Mouse (Mus musculus): Measurements from ENCODE around the gene Hnrnph1.

Hnrnph1 gene

DNA sequence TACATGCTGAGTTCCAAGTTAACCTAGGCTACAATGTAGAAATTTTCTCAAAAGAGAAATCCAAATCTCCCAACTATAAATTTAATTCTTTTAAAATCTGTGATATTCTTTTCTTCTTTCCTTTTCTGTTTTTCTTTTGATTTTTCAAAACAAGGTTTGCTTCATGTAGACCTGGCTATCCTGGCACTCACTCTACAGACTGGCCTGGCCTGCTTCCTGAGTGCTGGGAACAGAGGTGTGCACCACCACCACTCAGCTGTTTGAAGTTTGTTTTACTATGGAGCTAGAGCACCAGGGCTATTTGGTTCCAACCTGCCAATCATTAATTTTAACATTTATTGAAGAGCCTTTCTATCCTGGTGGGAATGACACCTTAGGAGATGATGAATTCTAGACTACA lies 3.7 kb upstream of the Hnrnph1 start:
- no peak for DNase-seq (ENCODE audit: extremely low spot score, low spot score)

DNA sequence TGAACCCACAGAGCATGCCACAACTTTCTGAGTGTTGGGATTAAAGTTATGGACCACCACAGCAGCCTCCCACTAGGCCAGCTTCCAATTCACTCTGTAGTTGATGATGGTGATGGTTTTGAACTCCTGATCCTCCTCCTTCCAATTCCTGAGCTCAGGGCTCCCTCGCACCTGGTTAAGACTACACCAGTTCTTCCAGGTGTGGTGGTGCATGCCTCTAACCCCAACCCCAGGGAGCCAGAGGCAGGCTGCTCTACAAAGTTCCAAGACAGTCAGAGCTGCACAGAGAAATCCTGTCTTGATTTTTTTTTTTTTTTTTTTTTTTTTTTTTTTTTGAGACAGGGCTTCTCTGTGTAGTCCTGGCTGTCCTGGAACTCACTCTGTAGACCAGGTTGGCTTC lies 3.2 kb upstream of the Hnrnph1 start:
- no peak for DNase-seq (ENCODE audit: extremely low spot score, low spot score)

DNA sequence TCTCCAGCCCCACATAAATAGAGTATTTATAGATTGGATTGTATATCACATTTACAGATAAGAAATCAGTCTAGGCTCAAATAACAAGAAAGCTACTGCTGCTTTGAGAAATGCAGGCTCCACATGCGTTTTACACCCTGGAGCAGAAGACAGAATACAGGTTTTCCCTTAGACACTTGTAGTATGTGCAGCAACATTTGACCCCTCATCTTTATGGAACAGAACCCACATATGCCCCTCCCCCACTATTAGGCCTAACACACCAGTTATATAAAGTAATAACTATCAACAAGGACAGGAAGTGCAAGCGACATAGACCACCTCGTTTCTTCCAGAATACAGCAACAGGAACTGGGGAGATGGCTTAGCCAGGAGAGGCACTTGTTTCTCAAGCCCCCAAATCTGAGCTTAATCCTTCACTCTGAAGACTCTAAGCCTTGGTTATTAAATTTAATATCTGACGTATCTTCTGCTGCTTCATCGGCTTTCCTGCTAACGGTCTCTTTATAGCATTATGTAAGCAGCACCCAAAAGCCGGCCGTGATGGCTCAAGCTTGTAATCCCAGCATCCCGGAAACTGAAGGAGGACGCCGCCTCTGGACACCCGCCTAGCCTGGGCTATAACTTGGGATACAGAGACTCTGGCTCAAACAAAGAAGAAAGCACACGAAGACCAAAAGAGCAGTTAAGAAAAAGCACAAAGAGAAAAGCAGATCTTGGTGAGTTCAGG lies 2.3 kb upstream of the Hnrnph1 start:
- no peak for DNase-seq (ENCODE audit: extremely low spot score, low spot score)

DNA sequence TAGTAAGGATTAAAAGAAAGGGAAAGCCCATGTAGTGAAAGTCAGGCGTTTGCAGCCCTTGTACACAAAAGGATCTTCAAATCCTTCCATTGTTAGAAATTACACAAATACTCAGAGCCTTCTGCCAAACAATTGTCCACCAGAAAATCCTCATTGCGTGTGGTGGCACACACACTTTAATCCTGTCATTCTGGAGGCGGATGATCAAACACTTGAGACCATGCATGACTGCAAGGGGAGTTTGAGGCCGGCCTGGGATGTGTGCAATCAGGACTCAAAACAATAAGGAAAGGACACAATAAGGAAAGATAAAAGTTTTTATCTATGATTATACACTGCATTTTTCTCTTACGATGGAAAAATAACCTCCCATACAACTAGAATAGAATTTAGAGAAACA lies 1.4 kb upstream of the Hnrnph1 start:
- DNase-seq (ENCODE audit: extremely low spot score, low spot score) = no peak

DNA sequence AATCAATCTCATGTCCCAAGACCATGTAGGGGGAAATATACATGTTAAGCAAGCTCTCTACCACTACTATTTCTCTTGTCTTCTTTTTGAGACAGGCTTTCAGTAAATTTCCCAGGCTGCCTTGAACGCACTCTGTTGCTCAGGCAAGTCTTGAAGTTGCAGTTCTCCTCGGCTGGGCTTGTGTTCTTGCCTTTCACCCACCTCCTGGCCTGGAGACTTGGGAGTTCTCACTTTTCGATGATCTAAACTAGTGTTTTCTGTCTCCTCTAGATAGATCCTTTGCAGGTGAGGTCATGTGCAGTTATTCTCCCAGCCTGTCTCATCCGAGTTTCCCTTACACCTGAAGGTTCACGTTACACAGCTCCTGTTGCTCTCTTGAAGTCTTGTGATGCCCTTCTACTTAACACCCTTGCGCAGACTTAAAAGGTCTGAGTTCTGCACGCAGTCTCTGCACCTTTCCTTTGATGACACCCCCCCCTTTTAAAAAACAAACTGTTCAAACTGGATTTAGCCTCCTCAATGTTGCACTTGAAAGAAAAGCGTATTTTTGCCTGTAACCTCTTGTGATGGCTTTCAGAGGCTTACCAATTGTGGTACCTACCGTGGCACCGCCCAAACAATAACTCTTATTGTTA lies 517 bp upstream of the Hnrnph1 start:
- peak; percentile 32 for DNase-seq (ENCODE audit: extremely low spot score, low spot score)

DNA sequence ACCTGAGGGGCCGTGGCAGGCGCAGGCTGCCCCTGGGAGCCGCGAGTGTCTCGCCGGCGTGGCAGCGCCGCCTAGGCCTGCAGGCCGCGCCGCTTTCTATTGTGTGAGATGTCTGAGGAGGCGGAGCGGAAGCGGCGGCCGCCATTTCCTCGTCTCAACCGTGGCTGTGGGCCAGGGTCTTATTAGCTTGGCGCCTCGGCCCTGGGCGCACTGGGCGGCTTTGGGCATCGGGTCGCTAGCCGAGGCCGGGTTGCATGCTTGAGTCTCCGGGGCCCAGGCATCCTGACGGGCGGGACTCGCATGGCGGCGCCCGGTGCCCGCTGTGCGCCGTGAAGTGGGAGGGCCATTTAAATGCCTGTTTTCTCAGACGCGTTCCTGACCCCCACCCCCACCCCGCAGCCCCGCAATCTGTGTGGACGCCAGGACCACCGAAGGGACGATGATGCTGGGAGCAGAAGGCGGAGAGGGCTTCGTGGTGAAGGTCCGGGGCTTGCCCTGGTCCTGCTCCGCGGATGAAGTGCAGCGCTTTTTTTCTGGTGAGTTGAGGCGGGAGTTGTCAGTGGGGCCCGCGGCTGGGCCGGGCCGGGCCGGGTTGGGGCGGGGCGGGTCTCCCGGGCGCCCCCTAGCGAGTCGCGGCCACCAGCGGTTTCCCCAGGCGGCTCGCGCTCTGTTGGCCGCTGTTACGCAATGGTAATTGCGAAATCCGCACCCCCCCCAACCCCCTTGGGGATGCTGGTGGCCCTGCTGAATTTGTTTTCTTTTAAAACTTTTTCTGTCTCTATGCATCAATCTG lies 1.3 kb downstream of the Hnrnph1 start:
- peak; percentile 85 for DNase-seq (ENCODE audit: extremely low spot score, low spot score)

DNA sequence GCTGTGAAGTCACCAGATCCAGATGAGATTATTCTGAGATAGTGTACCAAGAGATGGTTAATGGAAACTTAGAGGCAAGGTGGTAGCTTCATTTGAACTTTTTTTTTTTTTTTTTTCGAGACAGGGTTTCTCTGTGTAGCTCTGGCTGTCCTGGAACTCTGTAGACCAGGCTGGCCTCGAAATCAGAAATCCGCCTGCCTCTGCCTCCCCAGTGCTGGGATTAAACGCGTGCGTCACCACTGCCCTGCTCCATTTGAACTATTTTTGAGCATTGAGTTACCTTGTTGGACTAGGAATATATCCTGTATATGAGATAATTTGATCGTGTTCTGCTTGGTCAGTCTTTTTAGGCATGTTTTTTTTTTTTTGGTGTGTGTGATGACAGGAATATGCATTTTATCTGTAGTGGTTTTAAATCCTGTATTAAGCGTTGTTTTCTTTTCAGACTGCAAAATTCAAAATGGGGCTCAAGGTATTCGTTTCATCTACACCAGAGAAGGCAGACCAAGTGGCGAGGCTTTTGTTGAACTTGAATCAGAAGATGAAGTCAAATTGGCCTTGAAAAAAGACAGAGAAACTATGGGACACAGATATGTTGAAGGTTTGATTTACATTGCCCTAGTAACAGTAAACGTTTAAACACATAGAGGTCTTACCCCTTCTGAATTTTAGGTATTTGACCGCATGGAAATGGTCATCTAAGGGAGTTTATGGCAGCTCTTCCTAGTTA lies 2.4 kb downstream of the Hnrnph1 start:
- DNase-seq (ENCODE audit: extremely low spot score, low spot score) = no peak

DNA sequence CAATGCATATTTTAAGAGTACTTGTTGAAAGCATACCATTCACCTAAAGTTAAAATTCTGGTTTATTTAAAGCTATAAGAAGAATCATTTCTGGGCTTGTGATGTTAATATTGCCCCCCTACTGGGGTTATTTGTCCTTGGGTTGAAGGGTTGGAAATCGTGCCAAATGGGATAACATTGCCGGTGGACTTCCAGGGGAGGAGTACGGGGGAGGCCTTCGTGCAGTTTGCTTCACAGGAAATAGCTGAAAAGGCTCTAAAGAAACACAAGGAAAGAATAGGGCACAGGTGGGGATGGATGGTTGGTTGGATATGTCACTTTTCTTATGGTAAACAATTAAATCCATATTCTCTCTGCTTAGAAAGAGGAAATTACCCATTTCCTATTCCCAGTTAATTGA lies 4.5 kb downstream of the Hnrnph1 start:
- DNase-seq (ENCODE audit: extremely low spot score, low spot score) = no peak

DNA sequence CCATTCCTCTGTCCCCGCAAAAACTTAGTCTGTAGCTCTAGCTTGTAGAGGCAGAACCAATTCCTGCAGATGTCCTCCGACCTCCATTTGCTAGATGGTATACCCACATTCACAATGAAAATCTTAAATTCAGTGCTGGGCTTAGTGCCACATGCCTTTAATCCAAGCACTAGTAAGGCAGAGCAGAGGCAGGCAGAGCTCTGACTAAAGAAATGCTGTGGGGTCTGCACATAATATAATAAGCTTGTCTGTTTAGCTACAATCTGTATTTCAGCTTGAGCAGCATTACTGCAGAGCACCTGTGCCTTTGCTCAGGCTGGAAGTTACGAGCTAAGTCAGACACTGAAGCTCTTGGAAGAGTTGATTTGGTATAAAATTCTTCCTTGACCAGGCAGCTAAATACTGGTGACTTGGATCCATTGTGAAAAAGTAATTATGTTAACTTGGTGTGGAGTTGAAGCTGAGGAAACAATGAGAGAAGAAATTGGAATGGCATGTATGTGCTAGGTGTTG lies 10.4 kb downstream of the Hnrnph1 start:
- DNase-seq (ENCODE audit: extremely low spot score, low spot score) = peak; percentile 24

DNA sequence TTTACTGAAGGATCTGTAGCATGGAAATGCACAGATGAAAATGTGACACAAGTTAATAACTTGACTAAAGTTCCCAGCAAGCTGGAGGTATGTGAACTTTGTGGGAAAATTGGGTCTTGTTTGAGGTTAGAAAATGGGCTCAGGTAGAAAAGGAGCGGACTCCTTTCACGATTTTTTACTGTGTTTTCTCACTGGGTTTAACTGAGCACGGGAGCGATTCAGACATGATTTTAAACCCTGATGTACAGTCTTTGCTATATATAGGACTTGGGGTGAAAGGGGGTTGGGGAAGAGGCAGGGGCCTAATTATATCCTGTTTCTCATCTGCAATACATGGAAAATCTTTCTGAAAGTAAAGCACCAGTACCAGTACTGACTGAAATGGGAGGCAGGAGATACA lies 10.9 kb downstream of the Hnrnph1 start:
- DNase-seq (ENCODE audit: extremely low spot score, low spot score) = no peak

DNA sequence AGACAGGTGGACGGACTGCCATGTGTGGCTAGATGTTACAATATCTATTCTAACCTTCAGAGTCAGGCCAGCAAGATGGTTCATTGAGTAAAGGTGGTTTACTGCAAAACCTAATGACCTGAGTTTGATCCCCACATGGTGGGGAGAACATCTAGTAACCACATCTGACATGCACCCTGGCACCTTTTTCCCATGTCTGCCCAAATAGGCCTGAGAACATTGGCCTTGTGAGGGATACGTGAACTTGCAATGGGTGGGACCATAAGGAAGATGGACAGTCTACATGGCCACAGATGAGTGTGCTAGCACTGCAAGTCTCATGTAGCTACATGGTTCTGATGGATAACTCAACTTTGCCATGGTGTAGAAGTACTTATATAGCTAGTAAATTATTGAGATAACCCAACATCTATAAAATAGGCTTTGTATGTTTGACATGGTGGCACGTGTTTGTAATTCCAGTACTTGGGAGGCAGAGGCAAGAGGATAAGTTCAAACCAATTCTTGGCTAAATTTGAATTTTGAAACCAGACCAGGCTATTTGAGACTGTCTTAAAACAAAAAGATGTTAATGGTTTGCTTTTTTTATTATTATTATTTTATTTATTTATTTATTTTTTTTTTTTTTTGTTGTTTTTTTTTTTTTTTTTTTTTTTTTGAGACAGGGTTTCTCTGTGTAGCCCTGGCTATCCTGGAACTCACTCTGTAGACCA lies 11.6 kb downstream of the Hnrnph1 start:
- no peak for DNase-seq (ENCODE audit: extremely low spot score, low spot score)

DNA sequence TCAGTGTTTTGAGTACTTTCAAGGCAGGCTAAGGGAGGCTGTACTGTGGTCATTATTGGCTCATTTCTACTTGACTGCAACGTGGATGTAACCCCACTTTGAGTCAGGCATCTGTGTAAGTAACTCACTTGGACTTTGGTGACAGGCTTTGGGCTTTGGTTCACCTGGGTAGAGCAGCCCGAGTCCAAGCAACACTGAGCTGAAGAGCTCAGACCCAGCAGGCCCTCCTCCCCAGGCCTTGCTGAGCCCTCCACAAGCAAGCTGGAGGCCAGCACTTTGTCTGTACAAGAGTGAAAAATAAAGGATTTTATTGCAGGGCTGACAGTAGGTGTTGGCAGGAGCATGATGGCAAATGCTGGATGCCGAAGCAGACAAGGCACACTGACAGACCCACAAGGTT lies 12.2 kb downstream of the Hnrnph1 start:
- no peak for DNase-seq (ENCODE audit: extremely low spot score, low spot score)

DNA sequence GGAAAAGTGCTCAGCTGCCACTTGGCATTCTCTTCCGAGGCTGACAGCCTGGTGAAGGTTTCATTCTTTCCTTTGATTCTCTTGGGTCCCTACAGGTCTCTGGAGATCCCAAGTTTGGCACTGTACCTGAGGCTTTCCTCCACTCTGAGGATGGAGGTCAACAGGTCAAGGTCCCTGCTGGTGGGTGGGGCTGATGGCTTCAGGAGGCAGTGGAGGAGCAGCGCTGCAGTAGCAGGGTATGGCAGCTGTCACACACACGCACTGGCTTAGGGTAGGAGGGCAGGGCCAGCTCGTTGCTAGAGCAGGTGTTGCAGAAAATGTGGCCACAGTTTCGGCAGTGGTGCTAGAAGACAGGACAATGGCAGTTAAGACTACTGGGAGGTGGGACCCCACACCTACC lies 12.8 kb downstream of the Hnrnph1 start:
- no peak for DNase-seq (ENCODE audit: extremely low spot score, low spot score)

DNA sequence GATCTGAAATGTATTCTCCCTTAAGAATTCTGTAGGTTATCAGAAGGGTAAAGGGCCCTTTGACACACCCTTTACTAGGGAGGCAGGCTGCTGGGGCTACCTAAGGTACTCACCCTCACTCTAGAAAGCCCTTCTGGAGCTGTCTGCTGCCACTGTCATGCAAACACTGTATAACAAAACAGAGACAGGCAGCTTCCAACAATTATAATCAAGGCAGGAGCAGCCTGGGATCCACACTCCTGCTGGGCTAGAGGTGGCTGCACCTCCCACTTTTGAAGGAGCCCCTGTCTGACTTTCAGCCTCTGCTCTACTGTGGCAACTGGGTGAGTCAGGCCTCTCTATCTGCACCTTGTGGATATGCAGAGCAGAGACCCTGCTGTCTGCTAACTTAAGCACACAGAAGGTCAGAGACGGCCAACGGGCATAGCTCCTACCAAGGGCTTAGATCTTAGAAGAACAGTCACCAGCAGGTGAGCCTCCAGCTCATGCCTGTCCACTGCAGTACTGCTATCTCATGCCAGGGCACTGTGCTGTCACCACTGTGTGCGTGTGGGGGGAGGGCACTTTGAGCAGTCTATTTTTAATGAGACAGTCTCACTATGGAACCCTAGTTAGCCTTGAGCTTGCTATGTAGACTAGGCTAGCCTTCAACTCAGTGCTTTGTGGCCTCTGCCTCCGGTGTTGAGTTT lies 14.6 kb downstream of the Hnrnph1 start:
- DNase-seq (ENCODE audit: extremely low spot score, low spot score) = no peak

DNA sequence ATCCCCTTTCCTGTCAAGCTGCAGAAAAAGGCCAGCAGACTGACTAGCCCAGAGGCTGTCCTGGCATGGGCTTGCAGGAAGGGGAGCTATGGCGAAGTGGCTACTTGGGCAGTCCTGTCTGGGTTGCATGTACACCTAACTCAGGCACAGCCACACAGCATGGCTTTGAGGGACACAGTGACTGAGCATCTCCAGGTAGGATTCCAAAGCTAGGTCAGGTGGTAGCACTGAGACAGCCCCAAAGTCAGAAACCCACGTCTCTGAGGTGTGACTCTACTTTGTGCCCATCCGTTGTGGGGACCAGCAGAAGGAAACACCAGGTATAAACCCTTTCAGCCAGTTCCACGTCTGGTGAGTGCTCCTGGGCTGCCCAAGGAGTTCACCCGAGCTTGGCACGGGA lies 16.5 kb downstream of the Hnrnph1 start:
- no peak for DNase-seq (ENCODE audit: extremely low spot score, low spot score)

DNA sequence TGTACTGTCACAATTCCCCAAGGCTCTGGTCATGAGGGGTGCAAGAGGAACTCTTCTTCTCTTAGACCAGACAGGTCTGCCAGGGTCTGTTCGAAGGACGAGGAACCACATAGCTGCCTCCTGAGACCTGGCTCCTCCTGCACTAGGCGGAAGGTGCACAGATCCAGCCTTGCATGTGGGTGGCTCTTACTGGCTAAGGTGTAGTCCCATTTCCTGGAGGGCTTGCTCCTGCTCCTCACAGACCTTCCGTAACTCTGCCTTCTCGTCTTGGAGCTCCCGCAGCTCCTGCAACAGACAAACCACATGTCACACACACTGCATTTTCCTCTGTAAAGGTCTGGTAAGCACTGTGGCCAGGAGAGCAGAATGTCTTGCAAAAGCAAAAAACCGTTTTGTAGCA lies 17.9 kb downstream of the Hnrnph1 start:
- DNase-seq (ENCODE audit: extremely low spot score, low spot score) = no peak

DNA sequence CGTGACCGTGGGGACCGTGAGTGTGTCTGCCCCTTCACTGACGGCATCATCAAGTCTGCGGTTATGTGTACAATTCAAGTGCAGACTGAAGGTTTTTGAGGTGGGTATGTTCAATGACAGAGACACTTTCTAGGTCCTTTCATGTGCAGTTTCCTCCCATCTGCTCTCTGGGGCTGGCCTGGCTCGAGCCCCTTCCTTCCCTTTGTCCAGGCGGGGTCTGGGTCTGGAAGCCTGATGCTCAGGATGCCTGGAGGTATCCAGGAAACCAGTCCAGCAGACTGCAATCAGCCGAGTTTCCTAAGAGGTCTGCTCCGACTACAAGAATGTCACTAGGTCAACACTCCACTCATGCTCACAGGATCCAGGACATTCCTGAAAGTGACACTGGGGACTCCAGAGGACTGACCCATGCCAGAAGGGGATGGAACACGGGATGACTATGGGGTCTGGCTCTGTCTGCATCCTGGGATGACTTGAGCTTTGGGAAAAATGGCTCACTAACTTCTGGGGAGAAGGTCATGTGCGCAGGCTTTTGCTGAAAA lies 20.0 kb downstream of the Hnrnph1 start:
- no peak for DNase-seq (ENCODE audit: extremely low spot score, low spot score)

DNA sequence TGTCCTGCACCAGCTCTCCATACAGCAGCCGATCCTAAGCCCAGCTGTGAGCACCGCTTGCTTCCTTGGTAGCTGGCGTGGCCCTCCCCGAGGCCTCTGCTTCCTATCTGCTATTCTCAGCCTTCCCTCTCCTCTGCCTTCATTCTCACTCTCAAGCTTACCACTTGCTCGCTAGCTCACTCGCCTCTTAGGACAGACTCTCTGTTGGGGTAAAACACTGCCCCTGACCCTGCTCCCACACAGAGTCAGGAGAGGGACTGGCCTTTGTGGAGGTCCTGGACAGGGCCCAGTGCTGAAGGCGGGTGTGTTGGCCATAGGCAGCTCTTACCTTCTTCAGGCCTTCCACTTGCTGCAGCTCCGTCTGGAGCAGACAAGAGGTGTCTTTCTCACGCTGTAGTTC lies 20.5 kb downstream of the Hnrnph1 start:
- DNase-seq (ENCODE audit: extremely low spot score, low spot score) = no peak

DNA sequence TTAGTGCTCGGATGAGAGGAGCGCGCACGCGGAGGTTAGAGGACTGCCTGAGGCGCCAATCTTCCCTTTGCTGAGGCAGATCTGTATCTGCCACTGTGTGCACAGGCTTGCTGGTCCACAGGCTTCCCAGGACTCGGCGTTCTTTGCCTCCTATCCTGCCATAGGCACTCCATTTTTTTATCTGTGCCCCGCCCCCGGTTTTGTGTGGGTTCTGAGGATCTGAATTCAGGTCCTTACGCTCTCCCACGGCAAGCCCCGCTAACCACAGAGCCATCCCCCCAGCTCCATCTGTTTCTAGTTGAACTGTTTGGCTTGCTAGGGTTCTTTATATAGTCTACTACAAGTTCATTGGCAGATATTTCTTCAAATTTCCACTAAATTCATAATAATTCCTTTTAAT lies 22.0 kb downstream of the Hnrnph1 start:
- DNase-seq (ENCODE audit: extremely low spot score, low spot score) = no peak

DNA sequence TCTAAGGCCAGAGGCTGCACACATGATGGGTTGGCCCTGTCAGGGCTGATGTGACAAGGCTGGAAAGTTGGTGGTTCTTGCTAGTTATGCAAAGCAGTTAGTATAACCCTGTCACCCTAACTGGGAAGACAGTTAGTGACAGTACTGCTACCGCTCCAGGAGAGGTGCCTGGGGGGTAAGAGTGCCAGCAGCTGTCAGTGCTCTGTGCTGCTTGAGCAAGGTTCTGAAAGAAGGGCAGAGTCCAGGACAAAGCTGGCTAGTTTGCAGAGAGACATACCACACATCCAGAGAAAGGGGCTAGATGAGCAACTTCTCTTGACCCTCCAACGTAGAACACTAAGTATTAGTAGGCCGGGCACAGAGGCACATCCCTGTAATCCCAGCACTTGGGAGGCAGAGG lies 25.7 kb downstream of the Hnrnph1 start:
- DNase-seq (ENCODE audit: extremely low spot score, low spot score) = no peak
